Mouse (Mus musculus) lung, embryonic 14.5 days (tissue): ENCODE data around the gene Map2. TPM values are rescaled to one million over a fixed set of nuclear protein-coding genes. Genes with fewer than 3 reads are reported as not detected.
A peak's percentile ranks its signal among the peaks of the same experiment; 100 is the strongest.

Experiments
- ATAC-seq: fragments of 200-750 bp; cut with Nextera tagmentation; 2 replicates; pipeline ENCODE4 v1.8.0; 2017; ENCODE audit warnings: mild to moderate bottlenecking, moderate TSS enrichment, moderate library complexity; ENCODE audit not compliant: insufficient read depth
- DNase-seq: peaks from one replicate; pipeline ENCODE4 v3.0.0-alpha.2; 2015
- H3K27ac ChIP-seq: fragments of 300-500 bp; sonication (generic); 2 replicates; pipeline ENCODE4 v1.5.1; 2014; ENCODE audit warnings: low read depth, mild to moderate bottlenecking, moderate library complexity
- H3K27me3 ChIP-seq: fragments of 300-500 bp; sonication (generic); 2 replicates; pipeline ENCODE4 v1.6.1; 2014; ENCODE audit warnings: low read length, control low read depth; ENCODE audit not compliant: insufficient read depth
- H3K36me3 ChIP-seq: fragments of 300-500 bp; sonication (generic); 2 replicates; pipeline ENCODE4 v1.6.1; 2014; ENCODE audit warnings: control low read depth; ENCODE audit not compliant: insufficient read depth
- H3K4me1 ChIP-seq: fragments of 300-500 bp; sonication (generic); 2 replicates; pipeline ENCODE4 v1.6.1; 2014; ENCODE audit warnings: antibody characterized with exemption, control low read depth; ENCODE audit not compliant: insufficient read depth
- H3K4me2 ChIP-seq: fragments of 300-500 bp; sonication (generic); 2 replicates; pipeline ENCODE4 v1.6.1; 2014; ENCODE audit warnings: mild to moderate bottlenecking
- H3K4me3 ChIP-seq: fragments of 300-500 bp; sonication (generic); 2 replicates; pipeline ENCODE4 v1.5.1; 2014; ENCODE audit warnings: low read depth, low read length
- H3K9ac ChIP-seq: fragments of 300-500 bp; sonication (generic); 2 replicates; pipeline ENCODE4 v1.6.1; 2014
- H3K9me3 ChIP-seq: fragments of 300-500 bp; sonication (generic); 2 replicates; pipeline ENCODE4 v1.6.1; 2016; ENCODE audit warnings: low read depth, low read length, control low read depth
- CTCF ChIP-seq: IDR thresholded peaks from 2 replicates; pipeline ENCODE4 v1.5.1; 2016; ENCODE audit warnings: antibody characterized with exemption, low read depth
- WGBS: fragments of 180-500 bp; shearing (Covaris S2); extraction: QIAGEN DNeasy Blood & Tissue Kit; methylation state at CpG from one replicate; pipeline ENCODE4 v1.1.7; 2014; 5-methylcytosine and 5-hydroxymethylcytosine counted together
- polyA plus RNA-seq: library from polyadenylated mRNA; unstranded; fragments of >200 nt; fragmentation: Nextera tagmentation; extraction: Ambion mirVana; gene quantifications from 2 replicates; pipeline ENCODE4 v1.2.1, GENCODE M21; 2014

Gene Map2
- polyA plus RNA-seq, 1 experiment from 2014 or later = 13.4 TPM

DNA sequence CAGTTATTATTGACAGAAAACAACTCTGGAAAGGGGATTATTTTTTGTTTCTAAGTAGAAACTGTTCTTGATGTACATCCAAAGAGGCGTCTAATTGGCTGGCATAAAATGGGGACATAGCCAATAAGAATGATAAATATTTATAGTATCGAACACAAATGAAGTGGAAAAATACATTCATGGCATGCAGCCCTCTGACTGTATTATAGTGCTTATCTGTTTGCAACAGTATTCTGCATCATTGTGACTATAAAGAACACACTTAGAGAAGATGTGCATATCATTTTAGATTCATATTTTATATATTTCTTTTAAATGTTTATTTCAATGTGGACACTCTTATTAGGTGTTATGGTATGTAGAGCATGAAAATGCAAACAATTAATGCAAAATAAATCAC lies 17.9 kb upstream of the Map2 start:
- Histone ChIP-seq H3K9ac (no peak overlapping the region), H3K4me2 (no peak overlapping the region), H3K27ac (no peak overlapping the region), H3K9me3 (no peaks in the 10 kb centered on the region), H3K4me3 (no peak overlapping the region), H3K27me3 (no peaks in the 10 kb centered on the region), H3K36me3 (no peaks in the 10 kb centered on the region), H3K4me1 (no peaks in the 10 kb centered on the region)
- peak; percentile 88 for ATAC-seq
- 46% methylated on average over 2 of the region's 2 CpGs for WGBS
- TF ChIP-seq CTCF = no peak
- DNase-seq = peak; percentile 78

DNA sequence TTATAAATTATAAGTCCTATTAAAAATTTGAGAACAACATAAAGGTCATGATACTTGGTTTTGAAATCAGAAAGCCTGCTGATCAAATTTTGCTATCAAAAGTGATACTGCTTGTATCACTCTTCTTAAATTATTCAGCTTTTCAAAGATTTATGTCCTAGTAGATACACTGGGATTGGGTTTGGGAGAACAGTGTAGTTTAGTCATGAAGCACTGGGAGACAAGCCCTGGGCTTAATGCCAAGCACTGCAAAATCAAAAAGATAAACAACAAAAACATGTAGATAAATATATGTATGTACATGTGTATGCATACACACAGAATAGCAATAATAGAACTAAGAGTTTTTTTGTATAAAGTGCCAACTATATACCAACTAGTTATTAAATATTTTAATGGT lies 17.5 kb upstream of the Map2 start:
- no peak overlapping the region for H3K27ac ChIP-seq
- H3K27me3 ChIP-seq = no peaks in the 10 kb centered on the region
- TF ChIP-seq CTCF = no peak
- no peaks in the 10 kb centered on the region for H3K36me3 ChIP-seq
- no peak overlapping the region for H3K9ac ChIP-seq
- no peak overlapping the region for H3K4me2 ChIP-seq
- no peaks in the 10 kb centered on the region for H3K9me3 ChIP-seq
- no peak overlapping the region for H3K4me3 ChIP-seq
- ATAC-seq (peak; percentile 89), DNase-seq (peak; percentile 79)
- no peaks in the 10 kb centered on the region for H3K4me1 ChIP-seq

DNA sequence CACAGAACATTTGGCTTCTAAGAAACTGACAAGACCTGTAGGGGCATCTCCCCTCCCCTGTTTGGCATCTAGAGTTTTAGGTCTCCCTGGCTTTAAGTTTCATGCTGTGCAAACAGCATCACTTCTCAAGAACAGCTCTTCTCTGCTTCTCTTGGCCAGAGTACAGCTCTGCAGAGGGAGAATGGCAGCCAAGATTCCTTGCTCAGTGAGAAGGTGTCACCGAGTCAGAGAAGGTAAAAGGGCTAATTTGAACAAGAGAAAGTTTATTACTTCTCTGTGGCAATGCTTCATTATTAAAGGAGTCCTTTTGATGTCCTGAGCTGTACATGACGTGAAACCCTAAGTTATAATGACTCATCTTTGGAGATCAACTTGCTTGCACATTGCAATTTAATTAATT lies 10.4 kb upstream of the Map2 start:
- Histone ChIP-seq H3K27ac (no peak overlapping the region), H3K27me3 (no peaks in the 10 kb centered on the region), H3K9ac (no peak overlapping the region), H3K36me3 (no peaks in the 10 kb centered on the region), H3K4me2 (no peak overlapping the region), H3K4me3 (no peak overlapping the region), H3K4me1 (no peaks in the 10 kb centered on the region), H3K9me3 (no peaks in the 10 kb centered on the region)
- WGBS = 53% methylated on average over 2 of the region's 2 CpGs
- DNase-seq (no peak), ATAC-seq (no peak)
- TF ChIP-seq CTCF = no peak

DNA sequence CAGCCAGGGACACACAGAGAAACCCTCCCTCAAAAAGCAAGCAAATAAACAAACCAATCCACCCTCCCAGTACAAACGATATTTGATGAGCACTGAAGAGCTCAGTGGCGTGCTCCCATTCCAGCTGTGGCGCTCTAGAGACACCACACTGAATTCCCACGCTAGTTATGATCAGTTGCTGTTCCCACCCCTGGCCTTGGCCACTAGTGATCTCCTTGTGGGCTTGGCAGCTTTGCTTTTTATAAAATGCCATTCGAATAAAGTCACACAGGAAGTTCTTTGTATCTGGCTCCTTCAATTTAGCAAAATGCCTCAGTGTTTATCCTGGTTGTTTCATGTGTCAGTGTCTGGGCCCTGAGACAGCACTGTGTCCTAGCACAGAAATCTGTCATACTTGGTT lies 6.4 kb upstream of the Map2 start:
- Histone ChIP-seq H3K4me2 (no peak overlapping the region), H3K4me3 (no peak overlapping the region), H3K27me3 (no peaks in the 10 kb centered on the region), H3K4me1 (no peaks in the 10 kb centered on the region), H3K9me3 (no peaks in the 10 kb centered on the region), H3K27ac (no peak overlapping the region), H3K36me3 (no peaks in the 10 kb centered on the region), H3K9ac (no peak overlapping the region)
- no peak for TF ChIP-seq CTCF
- 47% methylated on average over 5 of the region's 5 CpGs for WGBS
- ATAC-seq = peak; percentile 69; the same call in 1 of the 2 replicates
- peak; percentile 46 for DNase-seq

DNA sequence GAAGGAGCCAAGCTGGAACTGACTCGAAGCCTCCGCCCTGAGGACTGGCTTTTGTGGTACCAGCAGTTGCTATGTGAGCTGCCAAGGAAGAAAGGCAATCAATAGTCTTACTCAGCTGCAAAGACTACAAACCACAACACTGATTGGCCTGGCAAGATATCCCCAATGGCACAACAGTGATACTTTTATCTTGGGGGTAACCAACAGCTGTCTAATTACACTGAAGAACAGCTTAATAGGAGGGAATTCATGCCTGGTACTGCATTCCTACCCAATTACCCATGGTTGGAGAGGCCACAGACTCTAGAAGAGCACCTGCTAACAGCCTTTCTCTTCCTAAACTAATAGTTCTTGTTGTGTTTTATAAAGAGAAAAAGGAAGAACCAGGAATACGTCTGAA lies 2.9 kb upstream of the Map2 start:
- ATAC-seq = no peak
- TF ChIP-seq CTCF = no peak
- Histone ChIP-seq H3K9me3 (no peaks in the 10 kb centered on the region), H3K36me3 (no peaks in the 10 kb centered on the region), H3K9ac (no peak overlapping the region), H3K4me2 (no peak overlapping the region), H3K27me3 (no peaks in the 10 kb centered on the region), H3K4me3 (no peak overlapping the region), H3K4me1 (peaks cover 5% of the 10 kb centered on the region; the same call in 1 of the 2 replicates), H3K27ac (no peak overlapping the region)
- 77% methylated on average over 3 of the region's 3 CpGs for WGBS
- no peak for DNase-seq

DNA sequence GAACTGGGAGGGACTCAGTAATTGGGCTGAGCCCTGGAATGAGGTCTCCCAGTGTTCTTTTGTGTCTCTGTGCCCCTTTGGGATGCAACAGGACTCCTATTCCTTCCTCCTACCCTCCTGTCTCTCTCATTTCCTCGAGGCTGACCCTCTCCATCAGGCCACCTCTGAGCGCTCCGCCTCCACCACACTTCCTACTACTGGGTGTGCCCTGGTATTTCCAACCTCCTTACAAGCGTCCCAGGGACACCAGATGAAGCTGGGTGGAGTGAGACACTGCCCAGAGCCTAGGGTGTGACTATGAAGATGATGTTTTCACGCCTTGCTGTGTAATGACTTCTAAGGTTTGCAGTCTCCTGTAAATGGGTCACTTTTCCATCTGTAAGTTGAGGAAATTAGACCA lies 1.4 kb upstream of the Map2 start:
- WGBS = 53% methylated on average over 5 of the region's 5 CpGs
- no peak for ATAC-seq

DNA sequence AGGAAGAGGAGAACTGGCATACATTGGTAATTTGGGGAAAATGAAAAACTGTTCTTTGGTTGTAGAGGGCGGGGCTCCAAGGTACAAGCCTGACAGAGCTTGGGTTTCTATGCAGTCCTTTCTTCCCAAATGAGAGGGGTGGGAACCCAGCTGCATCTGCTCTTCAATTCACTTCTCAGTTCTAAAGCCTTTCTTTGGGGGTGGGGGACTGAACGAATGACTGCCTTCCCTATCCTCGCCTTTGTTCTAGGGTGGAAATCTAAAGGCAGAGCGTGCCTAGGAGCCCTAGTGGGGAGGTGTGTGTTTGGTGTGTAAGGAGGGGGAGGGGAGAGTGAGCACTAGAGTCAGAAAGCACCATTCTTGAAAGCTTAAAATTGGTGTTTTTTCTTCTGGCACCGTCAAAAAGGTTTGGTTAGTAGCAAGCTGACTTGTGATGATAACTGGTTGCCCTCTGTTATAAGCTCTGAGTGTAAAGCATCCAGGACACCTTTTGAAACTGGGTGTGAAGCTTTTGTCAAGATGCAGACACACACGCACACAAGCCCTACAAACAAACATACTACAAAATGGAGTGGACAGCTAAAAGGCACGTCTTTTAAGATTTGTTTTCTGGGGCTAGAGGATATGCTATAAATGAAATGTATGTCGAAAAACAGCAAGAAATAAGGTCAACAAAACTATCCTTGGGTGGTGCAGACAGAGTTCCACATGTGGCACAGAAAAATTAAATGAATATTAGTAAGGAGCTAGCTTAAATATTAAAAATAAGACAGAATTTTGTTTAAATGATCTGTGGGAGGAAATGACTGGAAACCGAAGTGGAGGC lies 1.2 kb downstream of the Map2 start:
- no peak for DNase-seq
- no peak overlapping the region for H3K9ac ChIP-seq
- 25% methylated on average over 9 of the region's 9 CpGs for WGBS

More for the DNA sequence above, 1.4 kb upstream of the Map2 start:
- DNase-seq = no peak
- Histone ChIP-seq H3K4me1 (peaks cover 5% of the 10 kb centered on the region; the same call in 1 of the 2 replicates), H3K9me3 (no peaks in the 10 kb centered on the region), H3K4me3 (no peak overlapping the region), H3K27ac (no peak overlapping the region), H3K4me2 (no peak overlapping the region), H3K27me3 (no peaks in the 10 kb centered on the region), H3K36me3 (no peaks in the 10 kb centered on the region), H3K9ac (no peak overlapping the region)
- TF ChIP-seq CTCF = no peak

More for the DNA sequence above, 1.2 kb downstream of the Map2 start:
- peak overlapping the region; percentile 92 for H3K4me2 ChIP-seq
- peak overlapping the region; percentile 63 for H3K4me3 ChIP-seq
- H3K36me3 ChIP-seq = no peaks in the 10 kb centered on the region
- no peaks in the 10 kb centered on the region for H3K27me3 ChIP-seq
- no peak overlapping the region for H3K27ac ChIP-seq
- ATAC-seq = no peak
- TF ChIP-seq CTCF = no peak
- peaks cover 5% of the 10 kb centered on the region; the same call in 1 of the 2 replicates for H3K4me1 ChIP-seq
- H3K9me3 ChIP-seq = no peaks in the 10 kb centered on the region
